Mouse (Mus musculus) urinary bladder, postnatal 4 days (tissue): ENCODE data around the gene Elk3.

Experiments
- DNase-seq, 2 experiments: peaks; one replicate each; pipeline ENCODE4 v3.0.0; 2021 to 2022; ENCODE audit warnings: low spot score in 2 of 2

The Elk3 gene

GRCm38 (mm10) chr10:93293621-93294020 is 17.3 kb downstream of the Elk3 start:
- no peak for DNase-seq

- peak; percentile 59 to 84 for DNase-seq
Observed at GRCm38 (mm10) chr10:93291843-93292242, 19.1 kb downstream of the Elk3 start.

- DNase-seq: no peak
Observed at GRCm38 (mm10) chr10:93291352-93291751, 19.6 kb downstream of the Elk3 start.

- DNase-seq: no peak
Observed at GRCm38 (mm10) chr10:93289404-93289803, 21.5 kb downstream of the Elk3 start.

GRCm38 (mm10) chr10:93288336-93288735 is 22.6 kb downstream of the Elk3 start:
- no peak for DNase-seq

- no peak for DNase-seq
Observed at GRCm38 (mm10) chr10:93287551-93288145, 23.3 kb downstream of the Elk3 start.

- DNase-seq: no peak
Observed at GRCm38 (mm10) chr10:93285489-93285888, 25.4 kb downstream of the Elk3 start.

GRCm38 (mm10) chr10:93283258-93283657 is 27.7 kb downstream of the Elk3 start:
- DNase-seq: no peak

- no peak for DNase-seq
Observed at GRCm38 (mm10) chr10:93282526-93282964, 28.4 kb downstream of the Elk3 start.

- DNase-seq: no peak
Observed at GRCm38 (mm10) chr10:93281092-93281491, 29.8 kb downstream of the Elk3 start.

- no peak for DNase-seq
Observed at GRCm38 (mm10) chr10:93280586-93280985, 30.3 kb downstream of the Elk3 start.

GRCm38 (mm10) chr10:93279062-93279461 is 31.9 kb downstream of the Elk3 start:
- DNase-seq: no peak

- DNase-seq: no peak
Observed at GRCm38 (mm10) chr10:93278361-93278760, 32.6 kb downstream of the Elk3 start.

- DNase-seq: no peak
Observed at GRCm38 (mm10) chr10:93276857-93277256, 34.1 kb downstream of the Elk3 start.

GRCm38 (mm10) chr10:93276349-93276763 is 34.6 kb downstream of the Elk3 start:
- peak in 1 of 2 experiments; percentile 69 for DNase-seq

GRCm38 (mm10) chr10:93275212-93276136 is 35.5 kb downstream of the Elk3 start:
- DNase-seq: no peak

- no peak for DNase-seq
Observed at GRCm38 (mm10) chr10:93274277-93274696, 36.6 kb downstream of the Elk3 start.

- DNase-seq: no peak
Observed at GRCm38 (mm10) chr10:93272986-93273982, 37.7 kb downstream of the Elk3 start.

GRCm38 (mm10) chr10:93271831-93272230 is 39.1 kb downstream of the Elk3 start:
- no peak for DNase-seq

- no peak for DNase-seq
Observed at GRCm38 (mm10) chr10:93270889-93271460, 40.0 kb downstream of the Elk3 start.

GRCm38 (mm10) chr10:93269744-93270143 is 41.2 kb downstream of the Elk3 start:
- no peak for DNase-seq
